Mouse (Mus musculus) brain, embryonic 14.5 days (tissue): Measurements from ENCODE around the gene Pacsin1.
A peak's percentile ranks its signal among the peaks of the same experiment; 100 is the strongest.

Experiments used
- CTCF ChIP-seq: fragments of 200-500 bp; IDR thresholded peaks from 2 replicates; pipeline ENCODE4 v1.5.1; 2012; ENCODE audit warnings: inconsistent platforms, mild to moderate bottlenecking, moderate library complexity, borderline replicate concordance; ENCODE audit not compliant: insufficient read depth, insufficient read length; ENCODE audit errors: extremely low read depth
- POLR2A ChIP-seq: fragments of 200-500 bp; IDR thresholded peaks from 2 replicates; pipeline ENCODE4 v1.6.1; 2012; ENCODE audit warnings: mild to moderate bottlenecking, inconsistent platforms, borderline replicate concordance; ENCODE audit not compliant: poor library complexity, insufficient read depth, insufficient read length, severe bottlenecking; ENCODE audit errors: extremely low read depth

DNA sequence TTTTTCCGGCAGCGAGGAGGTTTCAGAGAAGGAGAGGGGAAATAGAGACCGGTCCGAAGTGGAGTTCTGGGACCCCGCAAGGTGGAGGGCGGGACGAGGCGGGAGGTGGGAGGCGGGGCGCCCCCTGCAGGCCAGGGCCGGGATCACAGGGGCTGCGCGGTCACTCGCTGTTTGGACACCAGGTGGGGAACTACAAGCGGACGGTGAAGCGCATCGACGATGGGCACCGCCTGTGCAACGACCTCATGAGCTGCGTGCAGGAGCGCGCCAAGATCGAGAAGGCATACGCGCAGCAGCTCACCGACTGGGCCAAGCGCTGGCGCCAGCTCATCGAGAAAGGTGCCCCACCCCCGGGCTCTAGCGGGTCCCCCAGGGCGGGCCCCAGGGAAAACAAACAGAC lies 47.2 kb downstream of the Pacsin1 start:
- TF ChIP-seq POLR2A: no peak
- peak; percentile 78 for TF ChIP-seq CTCF
